Mouse (Mus musculus) limb, embryonic 13.5 days (tissue): ENCODE measurements at regions not wholly inside any gene's neighbourhood (a gene's known extent, or its start where the extent isn't known, plus 50 kb on each side); places are given as distances from the start of the nearest gene placed in this dataset.

ENCODE experiments used
- ATAC-seq: fragments of 200-750 bp; cut with Nextera tagmentation; 2 replicates; pipeline ENCODE4 v1.8.0; 2017; ENCODE audit warnings: low read depth, moderate number of reproducible peaks, moderate TSS enrichment; ENCODE audit not compliant: low FRiP score
- H3K27ac ChIP-seq: fragments of 300-500 bp; sonication (generic); 2 replicates; pipeline ENCODE4 v1.5.1; 2015; ENCODE audit warnings: inconsistent platforms, mild to moderate bottlenecking, moderate library complexity
- H3K27me3 ChIP-seq: fragments of 300-500 bp; sonication (generic); 2 replicates; pipeline ENCODE4 v1.6.1; 2015; ENCODE audit warnings: mild to moderate bottlenecking, inconsistent platforms
- H3K36me3 ChIP-seq: fragments of 300-500 bp; sonication (generic); 2 replicates; pipeline ENCODE4 v1.6.1; 2015; ENCODE audit warnings: inconsistent platforms, mild to moderate bottlenecking, moderate library complexity
- H3K4me1 ChIP-seq: fragments of 300-500 bp; sonication (generic); 2 replicates; pipeline ENCODE4 v1.6.1; 2015; ENCODE audit warnings: inconsistent platforms
- H3K4me2 ChIP-seq: fragments of 300-500 bp; sonication (generic); replicated peaks from 2 replicates; pipeline ENCODE4 v1.6.1; 2015; ENCODE audit warnings: inconsistent platforms, mild to moderate bottlenecking, moderate library complexity
- H3K4me3 ChIP-seq: fragments of 300-500 bp; sonication (generic); 2 replicates; pipeline ENCODE4 v1.5.1; 2015; ENCODE audit warnings: moderate library complexity, mild to moderate bottlenecking, inconsistent platforms
- H3K9ac ChIP-seq: fragments of 300-500 bp; sonication (generic); 2 replicates; pipeline ENCODE4 v1.6.1; 2015; ENCODE audit warnings: mild to moderate bottlenecking, inconsistent platforms
- H3K9me3 ChIP-seq: fragments of 300-500 bp; sonication (generic); 2 replicates; pipeline ENCODE4 v1.6.1; 2016; ENCODE audit warnings: inconsistent platforms
- WGBS: fragments of 180-500 bp; shearing (Covaris S2); methylation state at CpG from one replicate; pipeline ENCODE4 v1.1.7; 2015; 5-methylcytosine and 5-hydroxymethylcytosine counted together

GRCm38 (mm10) chr17:31732176-31732880 is 54.7 kb downstream of the Cryaa start:
- Histone ChIP-seq H3K4me2 (no peak overlapping the region), H3K27ac (no peak overlapping the region), H3K27me3 (no peaks in the 10 kb centered on the region), H3K4me1 (peaks cover 30% of the 10 kb centered on the region), H3K9me3 (no peaks in the 10 kb centered on the region), H3K9ac (no peak overlapping the region), H3K36me3 (no peaks in the 10 kb centered on the region), H3K4me3 (no peak overlapping the region)
- no peak for ATAC-seq
- 91% methylated on average over 32 of the region's 32 CpGs for WGBS

- no peaks in the 10 kb centered on the region for H3K27me3 ChIP-seq
- H3K27ac ChIP-seq = no peak overlapping the region
- H3K4me2 ChIP-seq = no peak overlapping the region
- no peak overlapping the region for H3K9ac ChIP-seq
- no peak overlapping the region for H3K4me3 ChIP-seq
- H3K9me3 ChIP-seq = no peaks in the 10 kb centered on the region
- no peak for ATAC-seq
- peaks cover 24% of the 10 kb centered on the region for H3K4me1 ChIP-seq
- 43% methylated on average over 7 of the region's 7 CpGs for WGBS
- no peaks in the 10 kb centered on the region for H3K36me3 ChIP-seq
These were observed 56.9 kb downstream of the Cryaa start for GRCm38 (mm10) chr17:31734521-31734920.

DNA sequence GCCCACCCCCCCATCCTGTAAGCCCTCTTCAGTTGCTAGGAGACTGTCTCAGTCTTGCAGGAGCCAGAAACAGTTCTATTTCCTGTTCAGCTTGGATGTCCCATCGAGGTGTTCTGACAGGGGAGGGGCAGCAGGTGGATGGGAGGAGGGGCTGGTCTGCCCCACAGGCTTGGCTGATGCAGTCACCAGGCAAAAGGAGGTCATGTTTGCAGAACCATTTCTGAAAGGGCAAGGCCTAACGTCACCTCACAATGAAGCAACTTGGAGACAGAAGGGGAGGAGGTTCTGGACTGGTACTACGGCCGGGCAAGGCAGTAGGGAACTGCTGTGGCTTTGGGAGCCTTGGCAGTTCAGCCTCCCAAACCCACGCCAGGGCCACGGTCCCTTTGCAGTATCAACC is 59.1 kb downstream of the Cryaa start:
- no peak overlapping the region for H3K9ac ChIP-seq
- H3K36me3 ChIP-seq = no peaks in the 10 kb centered on the region
- ATAC-seq = no peak
- H3K4me1 ChIP-seq = peaks cover 25% of the 10 kb centered on the region
- no peaks in the 10 kb centered on the region for H3K27me3 ChIP-seq
- whole genome bisulfite sequencing = 78% methylated on average over 6 of the region's 6 CpGs
- H3K27ac ChIP-seq = no peak overlapping the region
- H3K4me3 ChIP-seq = no peak overlapping the region
- H3K9me3 ChIP-seq = no peaks in the 10 kb centered on the region
- H3K4me2 ChIP-seq = no peak overlapping the region

GRCm38 (mm10) chr17:31738249-31738648 is 60.6 kb downstream of the Cryaa start:
- no peaks in the 10 kb centered on the region for H3K9me3 ChIP-seq
- no peak overlapping the region for H3K9ac ChIP-seq
- WGBS = 65% methylated on average over 3 of the region's 3 CpGs
- no peak overlapping the region for H3K27ac ChIP-seq
- H3K4me2 ChIP-seq = no peak overlapping the region
- no peak overlapping the region for H3K4me3 ChIP-seq
- H3K36me3 ChIP-seq = no peaks in the 10 kb centered on the region
- H3K4me1 ChIP-seq = peaks cover 25% of the 10 kb centered on the region
- no peaks in the 10 kb centered on the region for H3K27me3 ChIP-seq
- no peak for ATAC-seq

- Histone ChIP-seq H3K27ac (no peak overlapping the region), H3K4me1 (peaks cover 22% of the 10 kb centered on the region), H3K4me2 (no peak overlapping the region), H3K4me3 (no peak overlapping the region), H3K9ac (no peak overlapping the region), H3K9me3 (no peaks in the 10 kb centered on the region), H3K36me3 (no peaks in the 10 kb centered on the region), H3K27me3 (no peaks in the 10 kb centered on the region)
- WGBS = 45% methylated on average over 11 of the region's 11 CpGs
- no peak for ATAC-seq
These were observed 62.0 kb downstream of the Cryaa start for GRCm38 (mm10) chr17:31739586-31739985.

GRCm38 (mm10) chr17:31740059-31740458 is 62.5 kb downstream of the Cryaa start:
- H3K4me2 ChIP-seq = no peak overlapping the region
- H3K9me3 ChIP-seq = no peaks in the 10 kb centered on the region
- peaks cover 17% of the 10 kb centered on the region for H3K4me1 ChIP-seq
- no peaks in the 10 kb centered on the region for H3K36me3 ChIP-seq
- ATAC-seq = no peak
- H3K27me3 ChIP-seq = no peaks in the 10 kb centered on the region
- H3K9ac ChIP-seq = no peak overlapping the region
- WGBS = 74% methylated on average over 11 of the region's 11 CpGs
- H3K4me3 ChIP-seq = no peak overlapping the region
- peak overlapping the region; percentile 28; the same call in 1 of the 2 replicates for H3K27ac ChIP-seq

- Histone ChIP-seq H3K4me2 (no peak overlapping the region), H3K36me3 (no peaks in the 10 kb centered on the region), H3K9ac (no peak overlapping the region), H3K4me1 (peaks cover 30% of the 10 kb centered on the region), H3K27me3 (no peaks in the 10 kb centered on the region), H3K9me3 (no peaks in the 10 kb centered on the region), H3K27ac (no peak overlapping the region), H3K4me3 (no peak overlapping the region)
- 88% methylated on average over 4 of the region's 4 CpGs for WGBS
- ATAC-seq = no peak
These were observed 66.0 kb downstream of the Cryaa start for GRCm38 (mm10) chr17:31743656-31744055.

- no peak for ATAC-seq
- peak overlapping the region; percentile 23; the same call in 1 of the 2 replicates for H3K4me2 ChIP-seq
These were observed 68.8 kb downstream of the Cryaa start for GRCm38 (mm10) chr17:31746198-31747111.

GRCm38 (mm10) chr17:31747563-31747962 is 70.0 kb downstream of the Cryaa start:
- 88% methylated on average over 2 of the region's 2 CpGs for WGBS
- no peak overlapping the region for H3K4me3 ChIP-seq
- no peak overlapping the region for H3K4me2 ChIP-seq
- peaks cover 15% of the 10 kb centered on the region for H3K4me1 ChIP-seq
- peak overlapping the region; percentile 33; the same call in 1 of the 2 replicates for H3K27ac ChIP-seq
- ATAC-seq = no peak
- H3K36me3 ChIP-seq = no peaks in the 10 kb centered on the region
- H3K27me3 ChIP-seq = no peaks in the 10 kb centered on the region
- H3K9ac ChIP-seq = no peak overlapping the region
- no peaks in the 10 kb centered on the region for H3K9me3 ChIP-seq

More at GRCm38 (mm10) chr17:31746198-31747111, 68.8 kb downstream of the Cryaa start:
- 36% methylated on average over 20 of the region's 20 CpGs for WGBS
- Histone ChIP-seq H3K27ac (peak overlapping the region; percentile 69), H3K27me3 (no peaks in the 10 kb centered on the region), H3K4me3 (no peak overlapping the region), H3K36me3 (no peaks in the 10 kb centered on the region), H3K9ac (no peak overlapping the region; the same call in 1 of the 2 replicates), H3K4me1 (peaks cover 15% of the 10 kb centered on the region), H3K9me3 (no peaks in the 10 kb centered on the region)

DNA sequence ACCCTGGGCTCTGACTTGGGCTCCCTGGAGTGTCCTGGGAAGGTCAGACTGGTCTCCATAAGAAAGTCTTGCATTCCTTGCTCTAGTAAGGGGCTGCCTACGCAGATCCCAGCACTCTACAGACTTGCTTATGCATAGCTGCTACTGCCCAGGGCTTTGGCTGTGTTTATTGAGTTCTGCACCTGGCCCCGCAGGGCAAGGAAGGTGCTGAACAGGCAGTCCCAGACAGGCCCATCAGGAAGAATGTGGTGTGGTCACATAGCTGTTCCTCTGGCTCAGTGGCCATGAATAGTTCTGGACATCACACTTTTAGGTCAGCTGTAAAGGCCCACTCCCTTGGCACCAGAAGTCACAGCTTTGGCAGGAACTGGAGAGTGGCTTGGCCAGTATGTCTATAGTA is 70.6 kb downstream of the Cryaa start:
- H3K4me3 ChIP-seq = no peak overlapping the region
- H3K4me2 ChIP-seq = no peak overlapping the region
- WGBS = 69% methylated on average over 2 of the region's 2 CpGs
- no peaks in the 10 kb centered on the region for H3K9me3 ChIP-seq
- H3K4me1 ChIP-seq = peaks cover 15% of the 10 kb centered on the region
- no peaks in the 10 kb centered on the region for H3K36me3 ChIP-seq
- H3K9ac ChIP-seq = no peak overlapping the region
- no peaks in the 10 kb centered on the region for H3K27me3 ChIP-seq
- ATAC-seq = no peak
- no peak overlapping the region; the same call in 1 of the 2 replicates for H3K27ac ChIP-seq

DNA sequence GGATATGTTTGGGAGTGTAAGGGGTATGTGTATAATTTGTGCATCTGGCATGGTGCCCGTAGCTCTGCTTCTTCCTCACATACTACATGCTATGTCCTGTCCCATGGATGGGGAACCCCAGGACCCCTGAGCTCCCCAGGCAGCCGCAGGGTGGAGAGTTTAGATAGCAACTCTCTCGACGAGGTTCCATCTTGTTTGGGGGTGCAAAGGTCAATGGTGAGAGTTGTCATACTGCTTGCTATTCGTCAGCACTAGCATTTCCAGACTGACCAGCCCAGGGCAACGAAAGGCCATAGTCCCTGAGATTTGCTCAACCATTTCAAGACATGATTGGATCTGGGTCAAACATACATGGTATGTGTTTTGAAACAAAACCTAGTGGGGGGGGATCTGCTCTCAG is 71.4 kb downstream of the Cryaa start:
- Histone ChIP-seq H3K4me2 (no peak overlapping the region), H3K4me3 (no peak overlapping the region), H3K36me3 (no peaks in the 10 kb centered on the region), H3K9me3 (no peaks in the 10 kb centered on the region), H3K4me1 (peaks cover 21% of the 10 kb centered on the region), H3K9ac (no peak overlapping the region), H3K27ac (no peak overlapping the region), H3K27me3 (no peaks in the 10 kb centered on the region)
- WGBS = 76% methylated on average over 6 of the region's 6 CpGs
- no peak for ATAC-seq

- Histone ChIP-seq H3K4me1 (peaks cover 16% of the 10 kb centered on the region), H3K9ac (no peak overlapping the region), H3K4me2 (no peak overlapping the region), H3K4me3 (no peak overlapping the region), H3K27me3 (no peaks in the 10 kb centered on the region), H3K36me3 (no peaks in the 10 kb centered on the region), H3K27ac (no peak overlapping the region), H3K9me3 (peaks cover 7% of the 10 kb centered on the region; the same call in 1 of the 2 replicates)
- WGBS = 70% methylated on average over 2 of the region's 2 CpGs
- ATAC-seq = no peak
These were observed 73.7 kb downstream of the Cryaa start for GRCm38 (mm10) chr17:31751262-31751661.
